Mouse (Mus musculus) left cerebral cortex, postnatal 10 days (tissue): Measurements from ENCODE around the gene Rnf222. TPM values are rescaled to one million over a fixed set of nuclear protein-coding genes. Genes with fewer than 3 reads are reported as not detected.

ENCODE experiments used
- total RNA-seq, 2 experiments: library from RNA; stranded (reverse); gene quantifications; 2 replicates each; pipeline ENCODE4 v1.2.3; 2021

Rnf222 gene
- total RNA-seq, 2 experiments from 2014 or later = not detected

Other genes starting within 250 kb of the Rnf222 start
- gene Myh10, start 197.0 kb upstream of the Rnf222 start, total RNA-seq = 100 to 1,000 TPM; 210 to 217 TPM
- gene Ndel1, start 16.7 kb upstream of the Rnf222 start, total RNA-seq = 10 to 100 TPM; 91.6 to 95.6 TPM
- gene Rpl26, start 13.0 kb downstream of the Rnf222 start, total RNA-seq = 100 to 1,000 TPM; 701 to 756 TPM
- gene Odf4, start 38.5 kb downstream of the Rnf222 start, total RNA-seq = 1 to 10 TPM in 1 of 2 experiments, under 1 TPM in 1; 0.73 to 1.2 TPM
- 10 to 100 TPM; 21.1 to 25.3 TPM for gene Arhgef15, start 68.9 kb downstream of the Rnf222 start, total RNA-seq
- 1 to 10 TPM; 3.2 to 3.6 TPM for gene Slc25a35, start 79.6 kb downstream of the Rnf222 start, total RNA-seq
- 10 to 100 TPM; 17.2 to 17.5 TPM for gene Rangrf, start 86.6 kb downstream of the Rnf222 start, total RNA-seq
- gene Pfas, start 119.9 kb downstream of the Rnf222 start, total RNA-seq = 10 to 100 TPM; 24.4 to 28.1 TPM
- 10 to 100 TPM; 48.1 to 49.2 TPM for gene Ctc1, start 127.4 kb downstream of the Rnf222 start, total RNA-seq
- gene Aurkb, start 157.1 kb downstream of the Rnf222 start, total RNA-seq = 1 to 10 TPM; 3.0 to 3.1 TPM
- 10 to 100 TPM; 21.9 to 25.5 TPM for gene Borcs6, start 171.2 kb downstream of the Rnf222 start, total RNA-seq
- 10 to 100 TPM; 12.0 to 12.1 TPM for gene Tmem107, start 182.3 kb downstream of the Rnf222 start, total RNA-seq
- gene Vamp2, start 199.9 kb downstream of the Rnf222 start, total RNA-seq = 1,000 to 10,000 TPM; 1,124 to 1,163 TPM
- 10 to 100 TPM; 71.2 to 83.9 TPM for gene Per1, start 206.7 kb downstream of the Rnf222 start, total RNA-seq
- under 1 TPM; 0.57 to 0.73 TPM for gene Hes7, start 231.9 kb downstream of the Rnf222 start, total RNA-seq
- under 1 TPM; 0.51 to 0.64 TPM for gene 9130213A22Rik, start 234.0 kb downstream of the Rnf222 start, total RNA-seq
- gene Aloxe3, start 237.3 kb downstream of the Rnf222 start, total RNA-seq = 1 to 10 TPM; 8.6 to 10.0 TPM